Mouse (Mus musculus) brain, embryonic 18.5 days (tissue): Measurements from ENCODE around the gene Itgb7.

ENCODE experiments used
- DNase-seq: peaks from one replicate; pipeline ENCODE4 v3.0.0-alpha.2; 2012; ENCODE audit warnings: low read depth, low spot score

Gene Itgb7

DNA sequence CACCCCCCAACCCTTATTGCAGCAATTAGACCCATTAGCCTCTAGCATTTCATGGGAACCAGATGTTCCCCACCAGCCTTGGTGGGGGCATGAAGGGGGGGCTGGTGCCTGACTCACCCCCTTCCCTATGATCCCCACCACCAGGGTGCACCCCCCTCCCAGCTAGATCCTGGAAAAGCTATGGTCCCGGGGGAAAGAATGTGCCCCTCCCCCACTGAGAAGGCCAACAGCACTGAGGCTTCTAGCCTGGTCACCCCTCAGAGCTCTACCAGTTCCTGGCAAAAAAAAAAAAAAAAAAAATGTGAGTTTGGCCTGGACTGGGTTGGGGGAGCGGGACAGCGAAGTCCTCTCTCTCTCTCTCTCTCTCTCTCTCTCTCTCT lies 17.1 kb upstream of the Itgb7 start:
- DNase-seq, result no peak

DNA sequence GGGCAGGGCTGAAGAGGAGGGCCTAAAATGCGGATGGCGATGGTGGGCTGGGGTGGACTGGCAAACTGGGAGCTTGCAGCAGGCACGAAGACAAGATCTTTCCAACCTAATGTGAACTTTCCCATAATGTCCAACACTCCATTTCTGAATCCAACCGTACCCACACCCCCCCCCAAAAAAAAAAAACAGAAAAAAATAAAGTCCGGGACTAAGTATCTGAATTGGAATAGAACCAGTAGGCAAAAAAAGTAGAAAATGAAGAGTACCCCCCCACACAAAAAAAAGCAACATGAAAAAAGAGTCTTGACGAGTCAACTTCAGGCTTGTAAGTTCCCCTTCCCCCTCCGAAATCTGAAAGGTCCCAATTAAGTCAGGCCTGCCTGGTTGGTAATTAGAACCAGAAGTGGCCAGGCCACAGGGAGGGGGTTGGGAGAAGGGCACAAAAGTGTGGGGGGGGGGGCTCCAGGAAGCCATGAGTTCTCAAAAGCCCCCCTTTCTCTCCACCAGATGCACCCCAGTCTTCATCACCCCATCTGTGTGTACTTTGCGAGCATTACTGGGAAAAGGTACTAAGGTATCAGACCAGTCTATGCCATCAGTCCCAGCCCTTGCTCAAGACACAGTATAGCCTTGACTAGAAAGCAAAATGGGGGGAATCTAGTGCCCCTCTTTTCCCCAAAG lies 16.5 kb upstream of the Itgb7 start:
- no peak for DNase-seq

- no peak for DNase-seq
Observed at GRCm38 (mm10) chr15:102247252-102248130, 15.7 kb upstream of the Itgb7 start.

DNA sequence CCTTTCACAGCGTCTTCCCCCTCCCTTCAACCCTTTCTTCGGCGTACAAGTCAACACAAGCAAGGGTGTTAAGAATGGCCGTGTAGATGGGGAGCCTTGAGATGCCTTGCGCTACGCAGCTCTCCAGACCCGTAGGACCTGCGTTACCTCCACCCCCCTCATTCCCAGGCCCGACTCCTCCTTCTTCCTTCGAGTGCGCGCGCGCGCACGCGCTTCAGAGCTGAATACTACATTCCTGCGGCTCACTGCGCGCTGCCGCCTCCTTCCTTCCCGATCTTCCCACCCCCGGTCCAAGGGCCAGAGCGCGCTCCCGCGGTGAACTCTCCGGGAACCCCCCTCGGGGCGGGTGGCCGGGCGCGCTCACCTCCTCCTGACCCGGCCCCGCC lies 15.1 kb upstream of the Itgb7 start:
- DNase-seq, result peak; percentile 83

DNA sequence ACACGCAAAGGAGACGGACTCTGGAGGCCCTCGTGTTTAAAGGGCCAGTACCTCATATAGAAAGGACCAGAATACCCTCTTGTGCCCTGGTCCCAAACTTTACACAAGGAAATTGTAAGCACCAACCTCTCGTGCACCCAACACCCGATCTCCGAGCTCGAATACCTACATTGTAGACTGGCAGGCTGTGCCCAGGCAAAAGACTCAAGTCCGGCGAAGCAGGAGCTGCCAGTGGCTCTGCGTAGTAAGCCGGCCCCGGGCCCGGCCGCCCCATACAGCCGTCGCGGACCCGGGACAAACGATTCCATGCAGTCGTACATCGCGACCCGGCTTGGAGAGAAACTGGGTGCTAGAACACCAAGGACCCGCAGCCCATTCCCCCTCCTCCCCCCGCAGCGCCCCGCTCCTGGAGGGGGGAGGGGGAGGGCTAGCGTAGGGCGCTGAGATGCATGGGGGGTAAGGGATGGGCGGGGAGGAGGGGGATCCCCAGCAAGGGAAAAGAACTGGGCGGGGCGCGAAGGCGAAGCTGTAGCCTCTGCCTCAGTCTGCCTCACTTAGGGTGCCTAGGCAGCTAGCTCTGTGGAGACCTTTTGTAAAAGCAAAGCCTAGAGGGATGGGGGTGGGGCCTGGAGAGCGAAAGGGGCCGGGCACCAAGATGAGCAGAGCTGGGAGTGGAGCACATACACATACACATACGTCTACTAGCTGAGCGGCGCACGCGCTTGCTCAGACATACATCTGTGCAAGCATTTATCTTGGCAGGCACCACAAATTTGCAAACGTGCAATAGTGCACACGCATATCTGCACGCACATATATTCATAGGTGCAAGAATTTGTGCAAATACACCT lies 14.4 kb upstream of the Itgb7 start:
- DNase-seq, result peak; percentile 76

GRCm38 (mm10) chr15:102245461-102245881 lies 13.7 kb upstream of the Itgb7 start:
- DNase-seq, result no peak

- DNase-seq, result no peak
Observed at GRCm38 (mm10) chr15:102244306-102245191, 12.8 kb upstream of the Itgb7 start.

DNA sequence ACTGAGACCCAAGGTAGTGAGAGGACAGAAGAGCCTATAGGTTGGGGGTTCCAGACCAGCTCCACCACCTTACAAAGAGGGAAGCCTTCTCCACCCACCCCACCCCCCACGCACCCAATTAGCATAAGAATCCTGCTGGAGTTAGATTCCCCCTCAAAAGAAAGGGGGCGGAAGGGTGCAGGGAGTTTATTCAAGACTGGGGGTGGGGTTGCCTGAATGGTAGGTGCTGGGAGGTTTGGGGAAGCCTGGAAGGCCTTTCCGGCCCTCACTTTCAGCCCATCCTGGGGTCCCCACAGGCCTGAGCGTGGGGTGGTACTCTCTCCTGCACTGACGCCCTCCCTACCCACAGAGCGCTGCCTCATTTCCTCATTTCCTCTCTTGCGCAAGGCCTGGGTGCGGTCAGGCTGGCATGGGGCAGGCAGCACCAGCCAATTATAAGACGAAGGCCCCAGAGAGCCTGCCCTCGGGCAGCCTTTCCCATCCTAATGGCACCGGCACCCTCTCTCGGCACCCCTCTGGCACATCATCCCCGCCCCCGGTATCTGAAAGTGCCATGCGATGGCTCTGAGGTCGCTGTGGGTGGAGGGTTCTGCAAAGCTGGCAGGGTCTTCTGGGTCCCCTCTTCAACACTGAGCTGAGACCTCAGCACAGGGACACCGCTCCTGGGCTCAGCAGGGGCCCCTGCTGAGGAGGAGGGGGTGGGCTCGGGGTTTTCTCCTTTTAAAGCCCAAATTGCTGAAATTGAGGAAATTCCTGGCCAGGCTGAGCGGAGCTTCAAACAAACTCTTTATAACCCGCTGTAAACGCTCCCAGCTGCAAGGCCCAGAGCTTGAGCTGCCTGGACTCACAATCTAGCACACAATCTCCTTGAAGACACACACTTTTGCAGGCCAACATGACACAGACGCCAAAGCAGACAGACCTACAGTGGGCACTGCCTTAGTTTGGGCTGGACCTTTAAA lies 11.8 kb upstream of the Itgb7 start:
- no peak for DNase-seq

DNA sequence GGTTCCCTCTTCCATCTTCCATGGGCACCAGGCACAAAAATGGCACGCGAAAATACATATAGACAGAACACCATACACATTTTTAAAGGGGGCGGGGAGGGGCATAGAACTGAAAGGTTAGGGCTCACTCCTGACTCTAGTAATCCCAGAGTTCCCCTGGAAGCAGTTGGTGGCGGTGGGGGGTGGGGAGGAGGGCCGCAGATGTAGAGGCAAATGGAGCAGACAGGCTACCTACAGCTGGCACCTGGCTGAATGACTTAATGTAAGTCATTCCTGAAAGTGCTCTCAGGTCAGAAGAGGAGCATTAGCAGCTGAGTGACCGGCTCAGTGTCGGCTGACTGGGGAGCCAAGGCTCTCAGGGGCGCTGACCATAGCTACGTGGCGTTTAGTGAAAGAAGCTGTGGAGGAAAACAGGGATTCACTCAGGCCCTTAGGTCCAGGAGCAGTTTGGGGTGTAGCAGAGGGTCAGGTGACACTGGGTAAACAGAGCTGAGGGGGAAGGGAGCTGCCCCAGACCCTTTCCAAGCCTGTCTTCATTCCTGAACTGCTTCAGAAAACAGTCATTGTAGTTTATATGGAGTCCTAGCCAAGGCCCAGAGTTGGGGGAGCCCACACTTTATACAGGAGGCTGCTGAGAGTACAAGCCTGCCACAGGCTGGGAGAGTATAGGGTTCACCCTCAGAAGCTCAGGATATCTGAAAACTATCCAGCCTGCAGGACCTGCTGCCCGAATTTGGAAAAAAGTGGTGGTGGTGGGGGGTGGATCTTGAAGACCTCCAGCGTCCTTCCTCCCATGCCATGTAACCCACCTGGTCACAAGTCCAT lies 10.9 kb upstream of the Itgb7 start:
- no peak for DNase-seq

DNA sequence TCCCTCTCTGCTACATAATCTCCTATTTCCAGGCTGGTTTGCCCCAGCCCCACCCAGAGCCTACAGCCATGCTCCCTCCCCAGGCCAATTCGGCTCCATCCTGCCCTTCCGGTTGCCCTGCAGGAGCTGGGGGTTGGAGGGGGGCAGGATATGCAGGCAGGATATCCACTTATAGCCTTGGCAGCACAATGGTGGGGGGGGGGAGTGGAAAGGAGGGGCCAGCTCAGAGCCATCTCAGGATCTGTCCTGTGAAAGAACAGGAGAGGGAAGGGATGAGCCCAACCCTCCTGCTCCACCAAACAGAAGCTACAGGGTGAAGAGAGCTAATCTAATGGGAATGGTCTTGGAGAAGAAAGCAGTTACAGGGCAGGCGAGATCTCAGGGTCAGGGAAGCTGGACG lies 8.9 kb upstream of the Itgb7 start:
- DNase-seq, result no peak

- DNase-seq, result no peak
Observed at GRCm38 (mm10) chr15:102239851-102240250, 8.1 kb upstream of the Itgb7 start.

DNA sequence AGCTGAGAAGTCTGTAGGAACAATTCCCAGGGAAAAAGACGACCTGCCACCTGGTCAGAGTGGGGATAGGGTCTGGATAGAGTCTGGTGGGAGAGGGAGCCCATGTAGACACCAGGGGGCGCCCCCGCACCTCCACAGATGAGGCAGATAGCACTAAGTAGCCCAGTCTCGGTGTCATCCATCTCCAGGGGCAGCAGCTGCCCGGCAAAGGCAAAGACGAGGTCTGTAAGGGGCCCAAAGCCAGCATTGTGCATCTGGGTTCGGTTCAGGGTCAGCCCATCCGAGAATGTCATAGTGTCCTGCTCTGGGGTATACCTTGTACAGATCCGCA lies 7.5 kb upstream of the Itgb7 start:
- no peak for DNase-seq

DNA sequence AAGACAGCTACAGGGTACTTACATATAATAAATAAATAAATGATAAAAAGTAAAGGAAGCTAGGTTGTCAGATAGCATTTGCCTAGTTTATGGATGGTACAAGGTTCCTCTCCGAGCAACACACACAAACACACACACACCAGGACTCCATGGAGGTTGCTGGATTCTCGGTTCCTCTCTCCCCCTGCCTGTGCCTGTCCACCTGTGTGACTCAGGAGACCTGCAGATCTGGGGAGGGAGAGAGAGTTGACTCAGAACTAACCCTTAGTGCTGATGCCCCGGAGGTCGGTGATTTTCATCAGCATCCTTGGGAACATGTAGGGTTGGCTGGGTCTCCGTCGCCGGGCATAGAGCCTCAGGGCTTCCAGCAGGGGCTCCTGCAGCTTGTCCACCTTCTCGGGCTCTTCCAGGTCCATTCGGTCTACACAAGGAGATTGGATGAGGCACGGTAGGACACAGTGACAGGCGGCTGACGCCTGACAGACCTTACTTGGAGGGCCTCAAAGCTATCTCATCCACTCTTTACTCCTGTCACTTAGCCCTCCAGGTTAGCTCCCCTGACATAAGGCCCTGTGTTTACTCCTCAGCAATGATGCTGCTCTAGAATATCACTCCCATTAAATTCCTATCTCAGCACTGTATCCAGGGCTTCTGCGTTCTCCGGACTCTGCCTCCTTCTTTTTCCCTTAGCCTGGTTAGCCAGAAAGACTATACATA lies 7.0 kb upstream of the Itgb7 start:
- DNase-seq, result no peak

- DNase-seq, result no peak
Observed at GRCm38 (mm10) chr15:102235371-102236027, 3.8 kb upstream of the Itgb7 start.

DNA sequence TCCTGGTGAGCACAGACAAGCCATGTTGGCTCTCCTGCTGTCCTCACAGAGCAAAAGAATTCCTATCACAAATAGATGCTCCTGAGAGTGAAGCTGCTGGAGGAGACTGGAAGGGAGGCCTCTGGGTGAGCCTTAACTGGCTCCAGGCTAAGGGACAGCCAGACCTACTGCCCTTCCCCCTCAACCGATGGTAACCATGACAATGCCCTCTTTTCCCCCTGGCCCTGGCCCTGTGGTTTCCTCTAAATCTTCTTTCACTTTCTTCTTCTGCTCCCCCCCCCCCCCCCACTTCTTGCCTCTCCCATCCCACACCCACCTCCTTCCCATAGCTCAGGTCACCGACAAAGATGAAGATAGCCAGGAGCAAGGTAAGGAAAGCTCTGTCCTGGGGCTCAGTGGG lies 2.2 kb upstream of the Itgb7 start:
- DNase-seq, result no peak

GRCm38 (mm10) chr15:102232764-102233163 lies 1.0 kb upstream of the Itgb7 start:
- no peak for DNase-seq

- no peak for DNase-seq
Observed at GRCm38 (mm10) chr15:102230408-102231321, 1.1 kb downstream of the Itgb7 start.
